Mouse (Mus musculus) ES-E14 (cell line): ENCODE results near the gene Trmt1l. TPM values are rescaled to one million over a fixed set of nuclear protein-coding genes. Genes with fewer than 3 reads are reported as not detected.
A peak's percentile ranks its signal among the peaks of the same experiment; 100 is the strongest.

Experiments used
- DNase-seq: peaks from one replicate; pipeline ENCODE4 v3.0.0-alpha.2; 2013; ENCODE audit warnings: low read depth, low spot score
- H3K27ac ChIP-seq: 2 replicates; pipeline ENCODE4 v1.5.1; 2012; ENCODE audit warnings: low read depth, mild to moderate bottlenecking, low read length, moderate library complexity, mixed read lengths; ENCODE audit not compliant: poor library complexity, insufficient read depth, severe bottlenecking
- H3K36me3 ChIP-seq: 2 replicates; pipeline ENCODE4 v1.6.1; 2012; ENCODE audit warnings: mild to moderate bottlenecking, low read length, moderate library complexity, mixed read lengths; ENCODE audit not compliant: control insufficient read depth, poor library complexity, insufficient read depth, severe bottlenecking
- H3K4me1 ChIP-seq, 2 experiments: fragments of 150-350 bp in 1 of 2; sonication (generic) in 1 of 2; 2 replicates each; pipeline ENCODE4 v1.6.1; 2012; ENCODE audit warnings: low read length in 2 of 2, mild to moderate bottlenecking in 1 of 2, mixed read lengths in 1 of 2; ENCODE audit not compliant: control insufficient read depth in 2 of 2, insufficient read depth in 2 of 2, poor library complexity in 1 of 2
- H3K4me3 ChIP-seq, 2 experiments: fragments of 150-350 bp in 1 of 2; sonication (generic) in 1 of 2; 2 replicates each; pipeline ENCODE4 v1.5.1; 2012; ENCODE audit warnings: low read length in 2 of 2, low read depth in 1 of 2, mild to moderate bottlenecking in 1 of 2, mixed read lengths in 1 of 2; ENCODE audit not compliant: insufficient read depth in 1 of 2, poor library complexity in 1 of 2, severe bottlenecking in 1 of 2
- H3K9ac ChIP-seq: 2 replicates; pipeline ENCODE4 v1.6.1; 2012; ENCODE audit warnings: low read depth, mild to moderate bottlenecking, low read length, mixed read lengths; ENCODE audit not compliant: poor library complexity, insufficient read depth, severe bottlenecking
- H3K9me3 ChIP-seq: fragments of 150-350 bp; sonication (generic); 2 replicates; pipeline ENCODE4 v1.6.1; 2012; ENCODE audit warnings: low read depth, mild to moderate bottlenecking, low read length; ENCODE audit not compliant: control insufficient read depth, insufficient read depth
- CHD2 ChIP-seq: IDR thresholded peaks from 2 replicates; pipeline ENCODE4 v1.6.1; 2014; ENCODE audit warnings: mild to moderate bottlenecking, low read depth, low read length, inconsistent platforms
- HCFC1 ChIP-seq: IDR thresholded peaks from 2 replicates; pipeline ENCODE4 v1.6.1; 2012; ENCODE audit warnings: low read length, inconsistent platforms, borderline replicate concordance; ENCODE audit not compliant: insufficient read depth
- MAFK ChIP-seq: IDR thresholded peaks from 2 replicates; pipeline ENCODE4 v1.6.1; 2014; ENCODE audit warnings: mild to moderate bottlenecking, low read depth, low read length, inconsistent platforms; ENCODE audit not compliant: insufficient read depth
- ZC3H11A ChIP-seq: IDR thresholded peaks from 2 replicates; pipeline ENCODE4 v1.6.1; 2012; ENCODE audit warnings: low read depth, mild to moderate bottlenecking, inconsistent platforms, low read length, borderline replicate concordance
- ZNF384 ChIP-seq: IDR thresholded peaks from 2 replicates; pipeline ENCODE4 v1.6.1; 2012; ENCODE audit warnings: low read depth, low read length, inconsistent platforms
- in situ Hi-C, 2 experiments: fragments of 600-800 bp; cut with MboI; formaldehyde crosslinking; loops; one replicate each; pipeline ENCODE4 v1.15.1; 2025; ENCODE audit warnings: low sequenced_read_pairs in 2 of 2, inconsistent platforms in 1 of 2; ENCODE audit not compliant: unreplicated experiment in 2 of 2
- total RNA-seq: library from RNA; depleted of rRNA; stranded (reverse); fragments of 300-350 nt; gene quantifications from 2 replicates; pipeline ENCODE4 v1.2.3, GENCODE M21; 2012

Gene Trmt1l
- total RNA-seq, 1 experiment, result 18.1 TPM

DNA sequence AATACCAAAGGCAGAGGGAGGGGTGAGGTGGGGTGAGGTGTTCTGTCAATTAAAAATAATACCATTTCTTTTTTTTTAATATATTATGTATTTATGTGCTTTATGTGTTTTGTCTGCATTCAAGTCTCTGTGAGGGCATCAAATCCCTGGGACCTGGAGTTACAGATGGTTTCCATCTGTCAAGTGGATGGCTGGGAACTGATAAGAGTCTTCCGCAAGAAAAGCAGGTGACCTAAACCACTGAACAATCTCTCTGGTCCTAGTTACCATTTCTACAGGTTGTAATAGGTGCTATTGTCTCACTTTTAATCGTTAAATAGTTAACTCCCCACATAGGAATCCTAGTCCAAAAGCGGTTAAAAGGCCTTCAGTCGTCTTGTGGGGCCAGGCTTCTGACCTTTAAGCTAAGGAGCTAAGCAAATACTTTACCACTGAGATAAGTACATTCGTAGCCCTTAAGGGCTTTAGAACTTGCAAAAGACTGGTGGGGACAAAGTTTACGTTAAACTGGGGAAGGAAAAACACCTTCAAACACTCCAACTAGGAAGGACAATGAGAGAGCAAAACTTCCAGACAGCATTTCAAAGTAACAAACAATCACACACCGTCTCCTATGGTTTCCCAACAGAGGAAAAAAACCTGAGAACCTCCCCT, 1.3 kb upstream of the Trmt1l start:
- in situ Hi-C loops, result no loop called here
- no peaks in the 10 kb centered on the region for H3K36me3 ChIP-seq
- H3K9me3 ChIP-seq, result no peaks in the 10 kb centered on the region
- DNase-seq, result peak; percentile 33
- H3K9ac ChIP-seq, result no peak overlapping the region; the same call in 1 of the 2 replicates
- TF ChIP-seq HCFC1, result no peak
- no peak for TF ChIP-seq CHD2
- TF ChIP-seq ZNF384, result no peak
- TF ChIP-seq ZC3H11A, result no peak
- TF ChIP-seq MAFK, result no peak
- peaks cover 0 to 7% of the 10 kb centered on the region in 2 experiments; a peak in 2 of 4 replicates for H3K4me1 ChIP-seq
- H3K4me3 ChIP-seq, result peak overlapping the region; percentile 75 to 99; a peak in 3 of 4 replicates
- no peak overlapping the region for H3K27ac ChIP-seq

DNA sequence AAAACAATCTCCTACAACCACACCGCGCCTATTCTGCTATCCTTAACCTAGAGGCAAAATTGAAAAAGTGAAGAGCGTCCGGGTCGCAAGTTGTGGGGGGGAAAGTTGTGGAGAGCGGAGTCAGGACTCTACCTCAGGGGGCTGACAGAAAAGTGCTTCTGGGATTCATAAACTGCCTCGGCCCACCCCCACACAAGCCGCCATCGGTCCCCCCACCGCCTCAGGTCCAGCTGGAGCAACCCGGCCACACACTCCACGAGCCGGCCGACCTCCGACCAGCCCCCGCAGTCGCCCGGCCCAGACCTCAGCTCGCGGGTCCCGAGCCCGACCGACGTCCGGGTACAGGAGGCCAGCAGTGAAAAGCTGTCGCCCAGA, 467 bp upstream of the Trmt1l start:
- peak overlapping the region; percentile 95 for H3K9ac ChIP-seq
- no peak overlapping the region for H3K27ac ChIP-seq
- no peak for TF ChIP-seq ZNF384
- TF ChIP-seq MAFK, result no peak
- TF ChIP-seq HCFC1, result no peak
- no peak for TF ChIP-seq ZC3H11A
- no peak for TF ChIP-seq CHD2
- no peak for DNase-seq
- H3K36me3 ChIP-seq, result no peaks in the 10 kb centered on the region
- H3K4me1 ChIP-seq, result peaks cover 0 to 7% of the 10 kb centered on the region in 2 experiments; a peak in 2 of 4 replicates
- peak overlapping the region; percentile 75 to 99 for H3K4me3 ChIP-seq
- in situ Hi-C loops, result no loop called here
- H3K9me3 ChIP-seq, result no peaks in the 10 kb centered on the region

DNA sequence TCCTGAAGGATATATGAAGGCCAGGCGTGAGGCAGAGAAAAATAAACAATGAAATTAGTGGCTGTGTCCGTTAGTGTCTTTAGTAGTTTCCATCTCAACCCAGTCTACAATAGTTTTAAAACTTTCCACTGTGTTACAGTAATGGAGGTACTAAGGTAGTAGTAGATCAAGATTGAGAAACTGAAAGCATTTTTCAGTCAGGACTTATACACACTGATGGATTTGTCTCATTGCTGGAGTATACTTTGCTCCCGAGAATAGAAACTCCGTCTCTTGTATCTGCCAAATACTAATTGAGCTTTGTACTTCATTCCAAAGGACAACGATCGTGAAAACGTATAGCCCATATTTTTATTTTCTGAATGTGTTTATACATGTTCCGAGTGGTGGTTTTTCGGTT, 974 bp downstream of the Trmt1l start:
- in situ Hi-C loops, result no loop called here
- Histone ChIP-seq H3K9ac (peak overlapping the region; percentile 93; the same call in 1 of the 2 replicates), H3K27ac (no peak overlapping the region), H3K4me3 (peak overlapping the region; percentile 87 to 94), H3K36me3 (peaks cover 3% of the 10 kb centered on the region; the same call in 1 of the 2 replicates), H3K4me1 (peaks cover 0 to 7% of the 10 kb centered on the region in 2 experiments; a peak in 2 of 4 replicates), H3K9me3 (no peaks in the 10 kb centered on the region)
- TF ChIP-seq HCFC1, result no peak
- TF ChIP-seq CHD2, result no peak
- TF ChIP-seq MAFK, result no peak
- TF ChIP-seq ZC3H11A, result no peak
- TF ChIP-seq ZNF384, result no peak
- no peak for DNase-seq

DNA sequence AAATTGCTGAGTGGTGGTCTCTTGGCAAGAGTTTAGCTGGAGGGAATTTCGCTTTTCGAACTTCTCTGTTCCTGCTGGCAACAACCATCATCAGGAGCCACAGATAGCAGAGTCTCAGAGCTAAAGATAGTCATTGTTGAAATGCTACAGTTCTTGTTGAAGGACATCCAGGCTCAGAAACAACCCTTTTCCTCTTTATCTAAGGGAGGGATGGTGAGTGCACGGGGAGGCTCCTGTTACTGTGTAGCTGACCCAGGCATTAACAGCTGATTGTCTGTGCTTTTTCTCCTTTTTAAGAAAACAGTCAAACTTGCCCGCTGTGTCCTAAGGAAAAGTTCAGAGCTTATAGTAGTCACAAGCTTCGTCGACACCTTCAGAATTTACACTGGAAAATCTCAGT, 7.1 kb downstream of the Trmt1l start:
- Histone ChIP-seq H3K4me1 (no peaks in the 10 kb centered on the region), H3K27ac (no peak overlapping the region), H3K9me3 (no peaks in the 10 kb centered on the region), H3K4me3 (no peak overlapping the region), H3K9ac (no peak overlapping the region), H3K36me3 (peaks cover 8% of the 10 kb centered on the region)
- DNase-seq, result no peak
- no peak for TF ChIP-seq HCFC1
- TF ChIP-seq CHD2, result no peak
- TF ChIP-seq ZNF384, result no peak
- no peak for TF ChIP-seq ZC3H11A
- no peak for TF ChIP-seq MAFK
- in situ Hi-C loops, result no loop called here

DNA sequence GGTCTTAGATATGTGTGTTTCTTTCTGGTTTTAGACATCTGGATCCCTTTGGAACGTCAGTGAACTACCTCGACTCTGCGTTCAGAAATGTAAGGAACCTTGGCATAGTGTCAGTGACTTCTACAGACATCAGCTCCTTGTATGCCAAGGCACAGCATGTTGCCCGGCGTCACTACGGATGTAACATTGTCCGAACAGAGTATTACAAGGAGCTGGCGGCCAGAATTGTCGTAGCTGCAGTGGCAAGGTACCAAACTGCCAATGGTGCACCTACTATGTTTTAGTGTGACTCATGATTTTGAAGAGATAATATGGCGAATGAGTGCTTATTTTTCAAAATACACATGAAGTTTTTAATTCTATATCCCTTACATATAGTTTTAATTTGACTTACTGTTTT, 21.5 kb downstream of the Trmt1l start:
- TF ChIP-seq CHD2 (no peak), ZNF384 (no peak), HCFC1 (no peak), MAFK (no peak), ZC3H11A (no peak)
- DNase-seq, result no peak
- no peak overlapping the region for H3K4me3 ChIP-seq
- H3K27ac ChIP-seq, result no peak overlapping the region
- peaks cover 15% of the 10 kb centered on the region for H3K36me3 ChIP-seq
- in situ Hi-C loops, result loop anchor here (10.0 kb wide), 1 partner anchor 255 kb away; no protein-coding TSS in a partner anchor
- no peaks in the 10 kb centered on the region for H3K4me1 ChIP-seq
- H3K9ac ChIP-seq, result no peak overlapping the region
- no peaks in the 10 kb centered on the region for H3K9me3 ChIP-seq
